Mouse (Mus musculus): ENCODE results near the gene Has1.

The Has1 gene

GRCm38 (mm10) chr17:17855064-17855838 lies at the start of gene Has1:
TSS of gene Has1 (minus strand) at chr17:17855205.
- DNase-seq (ENCODE audit: extremely low read depth, insufficient read length, low spot score): no peak

- DNase-seq (ENCODE audit: extremely low read depth, insufficient read length, low spot score): no peak
Measured at GRCm38 (mm10) chr17:17900768-17901167, 45.8 kb upstream of the Has1 start.

GRCm38 (mm10) chr17:17899268-17899667 lies 44.3 kb upstream of the Has1 start:
- DNase-seq (ENCODE audit: extremely low read depth, insufficient read length, low spot score): no peak

DNA sequence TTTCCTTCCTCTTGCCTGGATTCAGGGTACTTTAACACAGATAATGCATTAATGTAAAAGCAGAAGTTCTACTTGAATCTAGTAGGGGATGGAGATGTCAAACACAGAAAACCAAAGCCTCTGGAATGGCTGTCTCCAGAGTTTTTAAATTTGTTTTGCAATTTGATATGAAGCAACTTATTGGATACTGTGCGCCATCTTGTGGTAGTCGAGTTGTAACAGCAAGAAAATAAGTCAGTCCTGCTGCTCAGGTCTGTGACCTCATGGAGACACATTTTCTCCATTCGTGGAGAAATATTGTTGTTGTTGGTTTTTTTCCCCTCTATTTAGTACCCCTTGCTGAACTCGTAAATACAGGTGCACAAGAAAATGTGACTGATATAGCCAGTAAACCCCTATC lies 41.0 kb upstream of the Has1 start:
- peak; percentile 29 for DNase-seq (ENCODE audit: extremely low read depth, insufficient read length, low spot score)

GRCm38 (mm10) chr17:17889732-17890425 lies 34.9 kb upstream of the Has1 start:
- DNase-seq (ENCODE audit: extremely low read depth, insufficient read length, low spot score): no peak

DNA sequence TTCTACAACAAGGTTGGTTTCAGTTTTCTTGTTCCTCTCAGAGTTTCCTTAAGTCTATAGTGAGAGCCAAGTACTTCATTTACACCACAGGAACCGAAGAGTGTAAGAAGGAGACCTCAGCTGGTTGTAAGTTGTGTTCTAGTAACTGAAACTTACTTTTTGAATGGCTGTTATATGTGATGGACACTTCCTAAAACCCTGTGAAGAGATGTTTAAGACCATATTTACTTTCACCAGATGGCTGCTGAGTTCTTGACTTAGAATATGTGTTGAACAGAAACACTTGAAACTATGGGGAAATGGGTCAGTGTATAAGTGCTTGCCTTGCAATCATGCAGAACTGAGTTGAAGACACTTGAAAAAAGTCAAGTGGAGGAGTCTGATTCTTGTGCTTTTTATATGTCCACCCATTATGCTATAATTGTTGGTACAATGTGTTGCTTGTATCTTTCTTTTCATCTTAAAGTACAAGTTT lies 32.8 kb upstream of the Has1 start, which contains the start of the genes Fpr2 and Fpr3:
Gene Fpr2, plus strand, starts transcription at position 51 of the 475 bp plus-strand sequence.
Gene Fpr3, plus strand, starts transcription at position 79 of the 475 bp plus-strand sequence.
- DNase-seq (ENCODE audit: extremely low read depth, insufficient read length, low spot score): no peak

DNA sequence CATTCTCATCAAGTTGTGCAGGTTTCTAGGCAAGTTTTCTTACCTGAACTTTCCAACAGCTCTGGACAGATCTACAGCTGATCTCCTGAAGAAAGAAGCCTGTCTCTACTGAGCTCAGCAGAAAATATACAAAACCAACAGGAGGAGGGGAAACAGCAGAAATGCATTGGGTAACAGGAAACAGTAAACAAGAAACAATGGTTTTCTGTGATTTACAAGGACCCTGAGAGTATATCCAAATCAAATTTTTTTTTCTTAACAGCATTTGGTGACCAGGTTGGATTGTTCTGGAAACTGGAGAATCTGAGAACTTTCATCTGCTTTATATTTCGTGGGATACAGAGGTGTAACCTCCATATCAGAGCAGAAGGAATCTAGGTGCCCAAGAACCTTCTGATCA lies 28.8 kb upstream of the Has1 start, which contains the start of gene Fpr1:
Gene Fpr1, minus strand, starts transcription at position 101 of the 400 bp plus-strand sequence.
- DNase-seq (ENCODE audit: extremely low read depth, insufficient read length, low spot score): no peak

DNA sequence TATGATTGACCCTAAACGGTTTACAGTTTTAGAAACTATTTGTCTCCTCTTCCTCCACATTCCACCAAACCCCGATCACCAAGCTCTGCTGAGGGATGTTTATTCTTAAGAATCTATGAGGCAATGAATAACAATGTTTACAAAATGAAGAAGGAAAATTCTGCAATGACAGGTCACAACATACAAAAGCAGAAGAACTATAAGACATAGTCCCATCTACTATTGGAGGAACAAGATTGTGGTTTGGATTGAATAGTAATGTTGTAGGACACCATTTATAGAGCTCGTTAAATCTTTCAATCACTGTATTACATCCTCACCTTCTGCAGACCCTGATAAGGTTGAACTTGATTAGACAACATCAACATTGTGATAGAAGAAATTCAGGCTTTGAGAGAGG lies 27.7 kb upstream of the Has1 start:
- DNase-seq (ENCODE audit: extremely low read depth, insufficient read length, low spot score): no peak

DNA sequence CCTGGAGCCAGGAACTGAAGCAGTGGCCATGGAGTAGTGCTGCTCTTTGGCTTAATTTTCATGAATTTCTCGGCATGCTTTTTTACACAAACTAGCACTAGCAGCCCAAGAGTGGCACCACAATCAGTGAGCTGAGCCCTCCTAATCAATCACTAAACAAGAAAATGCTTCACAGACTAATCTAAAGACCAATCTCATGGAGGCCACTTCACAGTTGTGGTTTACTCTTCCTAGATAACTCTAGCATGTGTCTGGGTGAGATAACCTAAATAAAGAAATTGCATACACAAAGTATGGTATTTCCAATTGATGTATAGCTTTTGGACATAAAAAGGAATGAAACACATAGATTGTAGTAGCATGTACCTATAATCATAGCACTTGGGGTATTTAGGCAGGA lies 24.3 kb upstream of the Has1 start:
- DNase-seq (ENCODE audit: extremely low read depth, insufficient read length, low spot score): no peak

DNA sequence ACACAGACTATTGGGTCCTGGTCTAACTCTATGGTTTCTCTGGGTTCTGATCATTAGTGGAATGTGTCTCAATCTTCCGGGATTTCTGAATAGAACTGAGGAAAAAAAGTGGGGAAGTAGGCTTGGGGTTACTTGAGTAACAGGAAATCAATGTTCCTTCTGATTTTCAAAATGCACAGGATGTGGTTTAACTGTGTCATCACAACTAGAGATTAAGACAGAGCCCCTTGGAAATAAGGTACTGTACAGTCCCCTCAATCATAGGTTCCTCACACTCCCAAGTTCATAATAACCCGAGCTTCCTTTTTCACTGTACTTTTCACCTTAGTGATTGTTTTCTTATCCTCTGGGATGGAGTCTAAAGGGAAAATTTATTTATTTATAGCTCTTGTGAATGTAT lies 16.7 kb upstream of the Has1 start:
- no peak for DNase-seq (ENCODE audit: extremely low read depth, insufficient read length, low spot score)

DNA sequence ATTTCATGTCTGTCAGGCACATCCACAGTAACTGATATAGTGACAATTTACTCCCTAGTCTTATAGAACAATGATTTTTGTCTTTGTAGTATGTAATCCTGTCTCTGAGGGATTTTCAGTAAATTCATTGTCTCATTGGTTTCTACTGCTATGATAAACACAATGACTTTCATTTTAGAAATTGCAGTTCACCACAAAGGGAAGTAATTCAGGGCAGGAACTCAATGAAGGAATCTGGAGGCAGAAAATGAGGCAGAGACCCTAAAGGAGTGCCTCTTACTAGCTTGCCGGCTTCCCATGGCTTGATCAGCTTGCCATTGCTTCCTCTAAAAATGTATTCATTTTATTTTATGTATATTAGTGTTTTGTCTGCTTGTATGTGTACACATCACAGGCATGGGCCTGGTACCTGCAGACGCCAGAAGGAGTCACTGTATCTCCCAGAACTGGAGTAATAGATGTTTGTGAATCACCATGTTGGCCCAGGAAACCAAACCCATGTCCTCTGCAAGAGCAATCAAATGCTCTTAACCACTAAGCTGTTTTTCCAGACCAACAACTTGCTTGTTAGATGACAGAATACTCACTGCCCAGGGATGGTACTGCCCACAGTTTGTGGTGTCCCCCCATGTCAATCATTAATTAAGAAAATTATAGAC lies 16.0 kb upstream of the Has1 start:
- DNase-seq (ENCODE audit: extremely low read depth, insufficient read length, low spot score): no peak

- DNase-seq (ENCODE audit: extremely low read depth, insufficient read length, low spot score): no peak
Measured at GRCm38 (mm10) chr17:17866801-17867469, 11.9 kb upstream of the Has1 start.

- no peak for DNase-seq (ENCODE audit: extremely low read depth, insufficient read length, low spot score)
Measured at GRCm38 (mm10) chr17:17865168-17865567, 10.2 kb upstream of the Has1 start.

GRCm38 (mm10) chr17:17862360-17862759 lies 7.4 kb upstream of the Has1 start:
- DNase-seq (ENCODE audit: extremely low read depth, insufficient read length, low spot score): no peak

DNA sequence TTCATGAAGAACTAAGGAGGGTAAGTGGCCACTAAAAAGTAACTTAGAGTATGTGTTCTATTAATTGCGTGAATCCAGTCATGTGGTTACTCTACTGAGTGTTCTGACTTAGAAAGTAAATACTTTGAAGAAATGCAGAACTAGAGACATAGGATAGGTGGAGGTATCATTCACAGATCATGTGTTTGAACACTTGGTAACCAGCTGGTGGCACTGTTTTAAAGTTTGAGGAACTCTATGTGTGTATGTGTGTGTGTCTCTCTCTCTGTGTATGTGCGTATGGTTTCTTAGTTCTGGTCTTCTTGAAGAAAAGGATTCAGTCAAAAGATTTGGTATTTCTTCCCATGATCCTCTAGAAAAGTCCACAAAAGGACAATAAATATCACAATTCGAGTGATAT lies 5.1 kb upstream of the Has1 start:
- DNase-seq (ENCODE audit: extremely low read depth, insufficient read length, low spot score): no peak

DNA sequence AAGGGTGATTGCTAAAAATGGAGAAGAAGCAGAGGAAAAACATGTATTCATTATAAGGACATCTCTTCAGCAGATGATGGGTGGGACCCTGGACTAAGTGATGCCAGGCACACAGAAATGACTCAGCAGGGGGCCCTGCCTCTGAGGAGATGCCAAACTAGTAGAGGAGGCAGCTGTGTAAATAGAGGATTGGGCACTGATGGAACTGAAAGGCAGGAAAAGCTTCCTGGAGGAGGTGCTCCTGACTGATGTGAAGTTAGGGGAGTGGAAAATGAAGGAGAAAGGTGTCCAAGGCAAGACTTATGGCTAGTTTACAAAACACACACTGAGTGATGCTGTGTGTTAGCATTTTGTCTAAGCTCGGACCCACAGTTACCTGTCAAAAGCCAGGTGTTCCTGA lies 2.4 kb upstream of the Has1 start:
- no peak for DNase-seq (ENCODE audit: extremely low read depth, insufficient read length, low spot score)

DNA sequence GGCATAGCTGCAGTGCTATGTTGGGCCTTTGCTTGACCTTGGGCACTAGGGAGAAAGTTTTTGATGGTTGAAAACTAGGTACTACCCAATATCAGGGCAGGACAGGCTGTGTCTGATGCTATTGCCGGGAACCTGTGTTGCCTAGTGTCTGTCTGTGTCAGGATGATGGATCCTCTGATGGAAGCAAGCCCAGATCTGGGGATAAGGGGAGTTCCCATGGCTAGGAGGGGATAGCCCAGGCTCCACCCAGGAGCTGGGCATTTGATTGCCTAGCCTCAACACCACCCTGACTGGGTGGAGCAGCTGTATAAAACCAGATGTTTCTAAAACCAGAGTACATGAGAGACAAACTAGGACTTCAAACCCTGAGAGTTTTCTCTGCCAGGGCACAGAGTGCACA lies 1.6 kb upstream of the Has1 start:
- DNase-seq (ENCODE audit: extremely low read depth, insufficient read length, low spot score): peak; percentile 28

DNA sequence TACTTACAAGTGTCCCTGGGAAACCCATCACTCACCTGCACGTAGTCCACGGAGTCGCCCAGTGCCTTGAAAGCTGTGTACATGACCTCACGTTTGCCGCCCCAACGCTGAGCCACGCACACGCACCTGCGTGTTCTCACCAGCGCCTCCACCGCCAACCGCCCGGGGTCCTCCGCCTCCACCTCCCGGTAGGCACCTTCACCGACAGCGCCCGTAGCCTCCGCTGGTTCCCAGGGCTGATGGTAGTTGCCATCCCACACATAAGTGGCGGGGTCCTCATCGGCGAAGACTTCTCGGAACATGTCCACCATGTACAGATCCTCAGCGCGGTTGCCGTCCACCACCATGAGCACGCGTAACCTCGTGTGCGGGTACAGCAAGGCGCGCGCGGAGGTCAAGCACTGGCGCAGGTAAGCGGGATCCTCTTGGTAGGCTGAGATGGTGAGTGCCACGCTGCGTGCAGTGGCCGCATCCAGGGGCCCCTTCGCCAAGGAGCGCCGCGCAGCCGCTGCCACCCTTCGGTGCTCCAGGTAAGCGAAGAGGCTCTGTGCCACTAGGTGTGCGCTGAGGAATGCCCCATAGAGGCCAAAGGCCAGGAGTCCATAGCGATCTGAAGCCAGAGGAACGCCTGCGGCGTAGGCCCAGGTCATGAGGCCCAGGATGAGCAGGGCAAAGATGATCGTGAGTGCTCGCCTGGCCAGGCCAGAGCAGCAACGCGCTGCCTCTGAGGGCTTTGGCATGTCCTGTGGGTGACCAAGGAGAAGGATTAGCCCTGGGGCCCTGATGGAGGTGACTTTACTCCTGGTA lies 4.9 kb downstream of the Has1 start:
- no peak for DNase-seq (ENCODE audit: extremely low read depth, insufficient read length, low spot score)

- DNase-seq (ENCODE audit: extremely low read depth, insufficient read length, low spot score): no peak
Measured at GRCm38 (mm10) chr17:17848988-17849387, 6.0 kb downstream of the Has1 start.

All from 3134 (cell line).